Mouse (Mus musculus) bone marrow, adult 2 months (tissue): ENCODE data around the gene Mecom.

Source experiments
- CTCF ChIP-seq: fragments of 200-500 bp; IDR thresholded peaks from 2 replicates; pipeline ENCODE4 v1.5.1; 2011; ENCODE audit warnings: low read length, control low read depth; ENCODE audit not compliant: control insufficient read depth, insufficient read depth
- POLR2A ChIP-seq: fragments of 200-500 bp; IDR thresholded peaks from 2 replicates; pipeline ENCODE4 v1.6.1; 2011; ENCODE audit warnings: low read depth, mild to moderate bottlenecking, control low read depth, low read length, borderline replicate concordance; ENCODE audit not compliant: control insufficient read depth

DNA sequence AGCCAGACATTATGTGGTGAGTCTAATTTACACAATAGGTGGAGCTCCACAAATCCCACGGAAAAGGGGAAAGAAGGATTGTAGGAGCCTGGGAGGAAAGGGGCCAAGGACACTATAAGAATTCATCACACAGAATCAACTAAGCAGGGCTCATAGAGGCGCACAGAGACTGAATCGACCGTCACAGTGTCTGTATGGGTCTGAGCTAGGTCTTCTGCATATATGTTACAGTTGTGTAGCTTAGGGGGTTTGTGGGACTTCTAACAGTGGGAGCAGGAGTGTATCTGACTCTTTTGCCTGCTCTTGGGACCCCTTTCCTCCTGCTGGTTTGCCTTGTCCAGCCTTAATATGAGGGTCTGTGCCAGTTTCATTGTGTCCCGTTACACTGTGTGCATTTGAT lies 123.8 kb downstream of the Mecom start:
- TF ChIP-seq CTCF = no peak
- no peak for TF ChIP-seq POLR2A
